Mouse (Mus musculus) liver, postnatal 0 days (tissue): ENCODE measurements around the gene Cntfr. TPM values are rescaled to one million over a fixed set of nuclear protein-coding genes. Genes with fewer than 3 reads are reported as not detected.

Experiments used
- ATAC-seq: fragments of 200-750 bp; cut with Nextera tagmentation; 2 replicates; pipeline ENCODE4 v1.8.0; 2017; ENCODE audit warnings: mild to moderate bottlenecking, moderate library complexity
- DNase-seq: peaks from one replicate; pipeline ENCODE4 v3.0.0-alpha.2; 2016
- H3K27ac ChIP-seq: fragments of 300-500 bp; sonication (generic); 2 replicates; pipeline ENCODE4 v1.5.1; 2014; ENCODE audit warnings: antibody characterized with exemption, moderate library complexity, mild to moderate bottlenecking, low read depth
- H3K27me3 ChIP-seq: fragments of 300-500 bp; sonication (generic); 2 replicates; pipeline ENCODE4 v1.6.1; 2014; ENCODE audit warnings: low read length, control low read depth, mixed read lengths; ENCODE audit not compliant: insufficient read depth
- H3K36me3 ChIP-seq: fragments of 300-500 bp; sonication (generic); replicated peaks from 2 replicates; pipeline ENCODE4 v1.6.1; 2014; ENCODE audit warnings: mild to moderate bottlenecking, control low read depth, low read length, moderate library complexity, mixed read lengths; ENCODE audit not compliant: insufficient read depth
- H3K4me1 ChIP-seq: fragments of 300-500 bp; sonication (generic); 2 replicates; pipeline ENCODE4 v1.6.1; 2014; ENCODE audit warnings: antibody characterized with exemption, mild to moderate bottlenecking, control low read depth; ENCODE audit not compliant: insufficient read depth
- H3K4me2 ChIP-seq: fragments of 300-500 bp; sonication (generic); 2 replicates; pipeline ENCODE4 v1.6.1; 2014; ENCODE audit warnings: low read depth, mild to moderate bottlenecking, low read length, moderate library complexity, mixed read lengths
- H3K4me3 ChIP-seq: fragments of 300-500 bp; sonication (generic); 2 replicates; pipeline ENCODE4 v1.5.1; 2014; ENCODE audit warnings: low read depth, low read length
- H3K9ac ChIP-seq: fragments of 300-500 bp; sonication (generic); replicated peaks from 2 replicates; pipeline ENCODE4 v1.6.1; 2014; ENCODE audit warnings: mild to moderate bottlenecking, moderate library complexity
- H3K9me3 ChIP-seq: fragments of 300-500 bp; sonication (generic); 2 replicates; pipeline ENCODE4 v1.6.1; 2016; ENCODE audit warnings: mild to moderate bottlenecking, control low read depth, low read length, mixed read lengths
- CTCF ChIP-seq: sonication (generic); IDR thresholded peaks from 2 replicates; pipeline ENCODE4 v1.5.1; 2016; ENCODE audit warnings: antibody characterized with exemption, low read depth
- EP300 ChIP-seq: IDR thresholded peaks from 2 replicates; pipeline ENCODE4 v1.6.1; 2016; ENCODE audit warnings: antibody characterized with exemption, low read depth, mild to moderate bottlenecking
- WGBS: fragments of 180-500 bp; shearing (Covaris S2); extraction: QIAGEN DNeasy Blood & Tissue Kit; methylation state at CpG from one replicate; pipeline ENCODE4 v1.1.7; 2014; ENCODE audit not compliant: insufficient replicate concordance; 5-methylcytosine and 5-hydroxymethylcytosine counted together
- polyA plus RNA-seq: library from polyadenylated mRNA; unstranded; fragments of >200 nt; fragmentation: Nextera tagmentation; extraction: Ambion mirVana; gene quantifications from 2 replicates; pipeline ENCODE4 v1.2.1, GENCODE M21; 2015

Cntfr gene
- polyA plus RNA-seq, 1 experiment from 2014 or later: 0.29 TPM

DNA sequence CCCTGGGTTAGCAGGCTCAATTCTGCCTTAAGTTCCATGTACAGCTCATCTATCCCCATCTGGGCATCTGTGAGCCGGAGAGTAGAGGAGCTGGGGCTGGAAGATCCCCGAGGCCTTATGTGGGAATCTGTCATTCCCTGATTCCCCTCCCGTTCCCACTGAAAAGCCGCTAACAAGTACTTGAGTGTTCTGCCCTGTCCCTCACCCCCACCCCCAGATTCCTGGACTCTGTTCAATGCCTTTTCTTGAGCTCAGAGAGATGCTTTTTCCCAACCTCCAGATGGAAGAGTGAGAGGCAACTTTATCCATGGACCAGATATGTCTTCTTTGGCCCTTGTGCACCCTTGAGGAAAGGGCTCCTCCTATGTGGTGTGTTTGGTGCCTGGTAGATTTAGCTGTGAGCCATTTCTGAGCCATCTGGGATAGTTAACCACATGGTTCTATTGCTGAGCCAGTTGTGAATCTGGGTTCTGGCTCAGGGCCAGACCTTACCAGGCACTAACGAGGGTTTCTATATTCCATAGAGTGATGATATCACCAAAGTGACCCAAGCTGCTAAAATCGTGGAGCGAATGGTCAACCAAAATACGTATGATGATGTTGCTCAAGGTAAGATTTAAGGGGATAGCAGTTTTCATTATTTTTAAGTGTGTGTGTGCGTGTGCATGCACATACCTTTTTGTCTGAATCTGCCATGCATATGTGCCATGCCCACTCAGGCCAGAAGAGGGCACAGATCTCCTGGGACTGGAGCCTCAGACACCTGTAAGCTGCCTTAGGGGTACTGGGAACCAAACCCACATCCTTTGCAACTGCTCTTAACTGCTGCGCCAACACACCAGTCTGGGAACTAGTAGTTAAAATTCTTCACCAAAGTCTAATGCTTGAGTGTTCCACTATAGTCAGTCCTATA is 87.0 kb downstream of the Cntfr start:
- Histone ChIP-seq H3K4me2 (no peak overlapping the region), H3K27ac (no peak overlapping the region), H3K9ac (no peak overlapping the region), H3K4me3 (no peak overlapping the region), H3K4me1 (no peaks in the 10 kb centered on the region), H3K27me3 (0 out of 2 replicates have a peak, but pooled peaks cover 2% of the 10 kb centered on the region), H3K36me3 (no peaks in the 10 kb centered on the region), H3K9me3 (no peaks in the 10 kb centered on the region)
- TF ChIP-seq EP300 (no peak), CTCF (0 out of 2 replicates have a peak, but pooled peaks have one; percentile 29)
- WGBS: 71% methylated on average over 10 of the region's 10 CpGs
- DNase-seq: no peak
- no peak for ATAC-seq

Other genes starting within 250 kb of the Cntfr start
- 2.4 and 2.5 TPM in 2 replicates for gene Kif24, start 232.2 kb downstream of the Cntfr start, polyA plus RNA-seq
- gene Nudt2, start 231.9 kb downstream of the Cntfr start, polyA plus RNA-seq: 13.6 and 14.4 TPM in 2 replicates
- gene AI464131, start 194.0 kb downstream of the Cntfr start, polyA plus RNA-seq: 1.8 and 2.0 TPM in 2 replicates
- not detected in 2 replicates for gene 1110017D15Rik, start 179.8 kb downstream of the Cntfr start, polyA plus RNA-seq
- 0.77 and 1.0 TPM in 2 replicates for gene Fam219a, start 127.6 kb downstream of the Cntfr start, polyA plus RNA-seq
- gene Dnaic1, start 127.3 kb downstream of the Cntfr start, polyA plus RNA-seq: 10.6 and 14.2 TPM in 2 replicates
- gene Enho, start 56.8 kb downstream of the Cntfr start, polyA plus RNA-seq: 25.2 and 26.4 TPM in 2 replicates
- 28.5 and 33.2 TPM in 2 replicates for gene Il11ra1, start 2.9 kb upstream of the Cntfr start, polyA plus RNA-seq
- gene Rpp25l, start 16.4 kb upstream of the Cntfr start, polyA plus RNA-seq: 30.9 and 31.7 TPM in 2 replicates
- gene Dctn3, start 26.1 kb upstream of the Cntfr start, polyA plus RNA-seq: 64.0 and 65.2 TPM in 2 replicates
- not detected in 2 replicates for gene Arid3c, start 34.1 kb upstream of the Cntfr start, polyA plus RNA-seq
- 40.9 and 46.2 TPM in 2 replicates for gene Galt, start 58.1 kb upstream of the Cntfr start, polyA plus RNA-seq
- 73.2 and 77.7 TPM in 2 replicates for gene Sigmar1, start 59.1 kb upstream of the Cntfr start, polyA plus RNA-seq
- 10.1 and 11.7 TPM in 2 replicates for gene Ccl27a, start 77.2 kb upstream of the Cntfr start, polyA plus RNA-seq
- 0.76 TPM in 1 of 2 replicates, not detected in the other for gene Gm21541, start 206.5 kb upstream of the Cntfr start, polyA plus RNA-seq
- gene Gm20878, start 244.5 kb upstream of the Cntfr start, polyA plus RNA-seq: 0.49 TPM in 1 of 2 replicates, not detected in the other